ENCODE assay signal across 9 mouse cellular contexts in genomic region chr10:80661149-80661548, GRCm38 (mm10). TPM values are rescaled to one million over a fixed set of nuclear protein-coding genes. Genes with fewer than 3 reads are reported as not detected.
DNase-seq lines count a peak whose midpoint lies in the region; TF ChIP-seq lines count a peak whose summit lies in the region.
"Had no signal": no experiment of that assay in that cellular context is flagged by ENCODE, and none has a peak within 500 bp of the region (broad histone marks: within the 10 kb centered on the region; RNA-seq: fewer than 3 reads in every experiment).

No protein-coding gene starts in this region.

- H3K4me3 ChIP-seq in small intestine, adult 2 months (ENCODE audit: low read depth, low read length), result no peak overlapping the region
- H3K4me3 ChIP-seq: hindbrain, embryonic 15.5 days had no signal

- no peak for TF ChIP-seq POLR2A in small intestine, adult 2 months (IDR thresholded peaks at IDR 0.05; ENCODE audit: low read depth, low read length)

- no peaks in the 10 kb centered on the region for H3K27me3 ChIP-seq in small intestine, adult 2 months (ENCODE audit: control insufficient read depth, insufficient read depth, low read length)
- H3K27me3 ChIP-seq: hindbrain, embryonic 15.5 days had no signal

- peaks cover 6% of the 10 kb centered on the region for H3K36me3 ChIP-seq in small intestine, adult 2 months (ENCODE audit: control insufficient read depth, insufficient read depth, low read length)

- peak; percentile 75; the same call in 1 of the 2 replicates for TF ChIP-seq CTCF in small intestine, adult 2 months (IDR thresholded peaks at IDR 0.05; ENCODE audit: extremely low read depth, insufficient read length, insufficient replicate concordance, low read depth, low read length)

- 40% methylated on average over 5 of the region's 5 CpGs for WGBS in small intestine, adult 2 months

- H3K4me1 ChIP-seq in small intestine, adult 2 months (ENCODE audit: control insufficient read depth, insufficient read depth, insufficient read length, low read length), result peaks cover 36% of the 10 kb centered on the region

- peak; percentile 69 for DNase-seq in embryo, embryonic 10 days (ENCODE audit: low spot score)
- no peak for DNase-seq in embryo, embryonic 9.5 days (ENCODE audit: extremely low spot score)
- DNase-seq in right cerebral cortex, postnatal 4 days, result peak; percentile 64
- no peak for DNase-seq in right cerebral cortex, postnatal 36 days (ENCODE audit: low spot score in 2 of 2)
- DNase-seq in kidney, postnatal 36 days, result peak; percentile 74 to 86
- DNase-seq in ovary, postnatal 10 days (ENCODE audit: low spot score), result no peak
- DNase-seq in left cerebral cortex, postnatal 10 days (ENCODE audit: extremely low spot score in 1 of 2, low spot score in 2 of 2), result no peak

- intact Hi-C loops in left cerebral cortex, postnatal 10 days (cut with DNase I), result no loop called here

- no peak overlapping the region for H3K27ac ChIP-seq in small intestine, adult 2 months (ENCODE audit: insufficient read depth, low read depth, low read length)
- H3K27ac ChIP-seq: hindbrain, embryonic 15.5 days had no signal

RNA-seq across cellular contexts. Expression of gene Btbd2, which starts 4.3 kb away (rescaled TPM):
- polyA plus RNA-seq in small intestine, adult 2 months (2012; rRNA removed), result 45.4 and 84.1 TPM in 2 replicates
- total RNA-seq in left cerebral cortex, postnatal 10 days (2021), result 10 to 100 TPM; 89.6 to 91.0 TPM

RNA-seq across cellular contexts. Expression of gene Mknk2, which starts 16.8 kb away (rescaled TPM):
- polyA plus RNA-seq in small intestine, adult 2 months (2012; rRNA removed), result 96.1 and 146 TPM in 2 replicates
- total RNA-seq in left cerebral cortex, postnatal 10 days (2021), result 10 to 100 TPM; 46.1 to 47.1 TPM

RNA-seq across cellular contexts. Expression of gene Csnk1g2, which starts 38.5 kb away (rescaled TPM):
- polyA plus RNA-seq in small intestine, adult 2 months (2012; rRNA removed), result 115 and 266 TPM in 2 replicates
- 100 to 1,000 TPM; 156 to 167 TPM for total RNA-seq in left cerebral cortex, postnatal 10 days (2021)

RNA-seq across cellular contexts. Expression of gene Mob3a, which starts 40.6 kb away (rescaled TPM):
- 26.5 and 40.0 TPM in 2 replicates for polyA plus RNA-seq in small intestine, adult 2 months (2012; rRNA removed)
- 10 to 100 TPM; 21.8 to 24.7 TPM for total RNA-seq in left cerebral cortex, postnatal 10 days (2021)

RNA-seq across cellular contexts. Expression of gene Izumo4, which starts 40.8 kb away (rescaled TPM):
- 20.8 and 36.3 TPM in 2 replicates for polyA plus RNA-seq in small intestine, adult 2 months (2012; rRNA removed)
- 10 to 100 TPM; 56.3 to 63.5 TPM for total RNA-seq in left cerebral cortex, postnatal 10 days (2021)

Comparison
In these comparisons a context has a peak if more than half of its experiments do, and no peak if none do; other contexts are left out.
1. DNase-seq: peak in embryo, embryonic 10 days (single experiment), right cerebral cortex, postnatal 4 days (single experiment) and kidney, postnatal 36 days (2 of 2); none in embryo, embryonic 9.5 days (single experiment), right cerebral cortex, postnatal 36 days (0 of 2), ovary, postnatal 10 days (single experiment) and left cerebral cortex, postnatal 10 days (0 of 2).